Mouse (Mus musculus) brain, embryonic 14.5 days (tissue): ENCODE measurements around the gene Rflna.

Experiments used
- CTCF ChIP-seq: fragments of 200-500 bp; IDR thresholded peaks from 2 replicates; pipeline ENCODE4 v1.5.1; 2012; ENCODE audit warnings: inconsistent platforms, mild to moderate bottlenecking, moderate library complexity, borderline replicate concordance; ENCODE audit not compliant: insufficient read depth, insufficient read length; ENCODE audit errors: extremely low read depth
- POLR2A ChIP-seq: fragments of 200-500 bp; IDR thresholded peaks from 2 replicates; pipeline ENCODE4 v1.6.1; 2012; ENCODE audit warnings: mild to moderate bottlenecking, inconsistent platforms, borderline replicate concordance; ENCODE audit not compliant: poor library complexity, insufficient read depth, insufficient read length, severe bottlenecking; ENCODE audit errors: extremely low read depth

GRCm38 (mm10) chr5:125011166-125011565 lies 8.1 kb downstream of the Rflna start:
- TF ChIP-seq CTCF = no peak
- TF ChIP-seq POLR2A = no peak
